Mouse (Mus musculus) small intestine, adult 2 months (tissue): ENCODE measurements around the gene Suv39h1.
"Not testable (repeated sequence)": the region's sequence is repeated elsewhere in the genome, so short reads cannot be mapped to it uniquely, and the experiment has no call there.

Experiments used
- CTCF ChIP-seq: fragments of 200-500 bp; IDR thresholded peaks from 2 replicates; pipeline ENCODE4 v1.5.1; 2012; ENCODE audit warnings: low read depth, mild to moderate bottlenecking, control low read depth, inconsistent platforms, low read length, moderate library complexity, mixed read lengths; ENCODE audit not compliant: insufficient replicate concordance, insufficient read length; ENCODE audit errors: extremely low read depth
- POLR2A ChIP-seq: fragments of 200-500 bp; IDR thresholded peaks from 2 replicates; pipeline ENCODE4 v1.6.1; 2012; ENCODE audit warnings: low read depth, mild to moderate bottlenecking, control low read depth, inconsistent platforms, low read length, moderate library complexity

DNA sequence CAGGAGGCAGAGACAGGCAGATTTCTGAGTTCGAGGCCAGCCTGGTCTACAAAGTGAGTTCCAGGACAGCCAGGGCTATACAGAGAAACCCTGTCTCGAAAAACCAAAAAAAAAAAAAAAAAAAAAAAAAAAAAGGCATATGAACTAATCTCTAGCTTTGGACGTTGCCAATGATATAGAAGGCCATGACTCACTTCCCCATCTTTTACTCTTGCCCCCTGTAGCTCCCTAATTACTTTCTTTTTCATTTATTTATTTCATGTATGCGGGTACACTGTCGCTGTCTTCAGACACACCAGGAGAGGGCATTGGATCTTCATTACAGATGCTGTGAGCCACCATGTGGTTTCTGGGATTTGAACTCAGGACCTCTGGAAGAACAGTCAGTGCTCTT, 16.4 kb upstream of the Suv39h1 start:
- TF ChIP-seq CTCF, POLR2A: not testable (repeated sequence)
